8 mouse cellular contexts compared by ENCODE assay signal in genomic region chr10:58323028-58323991, GRCm38 (mm10). TPM values are rescaled to one million over a fixed set of nuclear protein-coding genes. Genes with fewer than 3 reads are reported as not detected.
DNase-seq lines count a peak whose midpoint lies in the region; ATAC-seq and TF ChIP-seq lines count a peak whose summit lies in the region.

TSS of gene Lims1 (plus strand) at chr10:58323466.

- H3K4me3 ChIP-seq in ES-Bruce4 (ENCODE audit: low read depth, low read length) = peak within 1 kb of the TSS; percentile 87
- peak within 1 kb of the TSS; percentile 82 for H3K4me3 ChIP-seq in forebrain, embryonic 13.5 days
- peak within 1 kb of the TSS; percentile 78 for H3K4me3 ChIP-seq in liver, postnatal 0 days (ENCODE audit: low read depth, low read length)
- peak within 1 kb of the TSS; percentile 86 for H3K4me3 ChIP-seq in neural tube, embryonic 14.5 days (ENCODE audit: low read depth, low read length)

- no peak for TF ChIP-seq EP300 in ES-Bruce4 (IDR thresholded peaks at IDR 0.05; ENCODE audit: insufficient read depth, low read depth, low read length)
- 0 out of 2 replicates have a peak, but pooled peaks have one; percentile 33 for TF ChIP-seq EP300 in liver, postnatal 0 days (IDR thresholded peaks at IDR 0.05; ENCODE audit: low read depth)

- no peaks in the 10 kb centered on the region for H3K36me3 ChIP-seq in ES-Bruce4 (ENCODE audit: control insufficient read depth, insufficient read depth, low read length, poor library complexity, severe bottlenecking)
- no peaks in the 10 kb centered on the region for H3K36me3 ChIP-seq in forebrain, embryonic 13.5 days (ENCODE audit: poor library complexity, severe bottlenecking)
- no peaks in the 10 kb centered on the region for H3K36me3 ChIP-seq in liver, postnatal 0 days (replicated peaks; ENCODE audit: insufficient read depth, low read length)
- H3K36me3 ChIP-seq in neural tube, embryonic 14.5 days (ENCODE audit: control insufficient read depth, insufficient read depth, low read length) = no peaks in the 10 kb centered on the region

- TF ChIP-seq POLR2A in ES-Bruce4 (IDR thresholded peaks at IDR 0.05; ENCODE audit: insufficient read depth, low read length) = peak; percentile 80

- TF ChIP-seq CTCF in ES-Bruce4 (IDR thresholded peaks at IDR 0.05; ENCODE audit: low read depth, low read length) = no peak
- no peak for TF ChIP-seq CTCF in liver, postnatal 0 days (IDR thresholded peaks at IDR 0.05; ENCODE audit: low read depth)

- under 1% methylated on average over 58 of the region's 86 CpGs for WGBS in forebrain, embryonic 13.5 days
- under 1% methylated on average over 86 of the region's 86 CpGs for WGBS in large intestine, adult 2 months
- WGBS in liver, postnatal 0 days (ENCODE audit: insufficient replicate concordance) = under 1% methylated on average over 72 of the region's 86 CpGs
- under 1% methylated on average over 82 of the region's 86 CpGs for WGBS in neural tube, embryonic 14.5 days

- peak; percentile 99 for DNase-seq in heart, postnatal 10 days
- DNase-seq in large intestine, adult 2 months (ENCODE audit: low read depth, low spot score) = peak; percentile 96
- peak; percentile 100 for DNase-seq in liver, postnatal 0 days
- DNase-seq in testis, postnatal 10 days (ENCODE audit: low spot score) = peak; percentile 100

- H3K27ac ChIP-seq in ES-Bruce4 (ENCODE audit: insufficient read depth, low read length) = peak within 1 kb of the TSS; percentile 93
- peak within 1 kb of the TSS; percentile 80 for H3K27ac ChIP-seq in forebrain, embryonic 13.5 days
- H3K27ac ChIP-seq in liver, postnatal 0 days (ENCODE audit: low read depth) = peak within 1 kb of the TSS; percentile 84
- peak within 1 kb of the TSS; percentile 55 for H3K27ac ChIP-seq in neural tube, embryonic 14.5 days (ENCODE audit: low read depth, low read length)

- no peaks in the 10 kb centered on the region for H3K9me3 ChIP-seq in ES-Bruce4 (replicated peaks; ENCODE audit: control insufficient read depth, insufficient read depth, low read length, poor library complexity, severe bottlenecking)
- no peaks in the 10 kb centered on the region for H3K9me3 ChIP-seq in forebrain, embryonic 13.5 days (replicated peaks)
- H3K9me3 ChIP-seq in liver, postnatal 0 days (ENCODE audit: low read length) = no peaks in the 10 kb centered on the region
- no peaks in the 10 kb centered on the region for H3K9me3 ChIP-seq in neural tube, embryonic 14.5 days (ENCODE audit: control insufficient read depth, low read length)

- peak within 1 kb of the TSS; percentile 64 for H3K4me2 ChIP-seq in forebrain, embryonic 13.5 days
- peak within 1 kb of the TSS; percentile 68 for H3K4me2 ChIP-seq in liver, postnatal 0 days (ENCODE audit: low read depth, low read length)
- H3K4me2 ChIP-seq in neural tube, embryonic 14.5 days (ENCODE audit: low read depth, low read length) = peak within 1 kb of the TSS; percentile 55

- H3K9ac ChIP-seq in ES-Bruce4 (ENCODE audit: low read depth, poor library complexity, severe bottlenecking) = peak within 1 kb of the TSS; percentile 80
- peak within 1 kb of the TSS; percentile 87 for H3K9ac ChIP-seq in forebrain, embryonic 13.5 days
- H3K9ac ChIP-seq in liver, postnatal 0 days (replicated peaks) = peak within 1 kb of the TSS; percentile 75
- H3K9ac ChIP-seq in neural tube, embryonic 14.5 days (replicated peaks; ENCODE audit: low read depth, low read length) = peak within 1 kb of the TSS; percentile 78

- peak; percentile 95 for ATAC-seq in cerebellum, adult (ENCODE audit: insufficient number of reproducible peaks, low FRiP score, low TSS enrichment)
- ATAC-seq in forebrain, embryonic 13.5 days = peak; percentile 97
- peak; percentile 93 for ATAC-seq in liver, postnatal 0 days
- peak; percentile 97 for ATAC-seq in neural tube, embryonic 14.5 days (ENCODE audit: low read depth)

- peaks cover 2% of the 10 kb centered on the region for H3K4me1 ChIP-seq in ES-Bruce4 (ENCODE audit: control insufficient read depth, insufficient read depth, low read length)
- H3K4me1 ChIP-seq in forebrain, embryonic 13.5 days = peaks cover 24% of the 10 kb centered on the region
- peaks cover 29% of the 10 kb centered on the region for H3K4me1 ChIP-seq in liver, postnatal 0 days (ENCODE audit: insufficient read depth)
- peaks cover 15% of the 10 kb centered on the region; the same call in 1 of the 2 replicates for H3K4me1 ChIP-seq in neural tube, embryonic 14.5 days (ENCODE audit: control insufficient read depth, insufficient read depth, low read length)

- intact Hi-C loops in heart, postnatal 10 days (cut with DNase I) = no loop called here

- no peaks in the 10 kb centered on the region for H3K27me3 ChIP-seq in ES-Bruce4 (ENCODE audit: control insufficient read depth, insufficient read depth, low read length, poor library complexity, severe bottlenecking)
- H3K27me3 ChIP-seq in forebrain, embryonic 13.5 days = no peaks in the 10 kb centered on the region
- no peaks in the 10 kb centered on the region for H3K27me3 ChIP-seq in liver, postnatal 0 days (ENCODE audit: insufficient read depth, low read length)
- no peaks in the 10 kb centered on the region for H3K27me3 ChIP-seq in neural tube, embryonic 14.5 days (ENCODE audit: control insufficient read depth, insufficient read depth, low read length)

RNA-seq across cellular contexts. Expression of gene Lims1, which starts in this region (rescaled TPM):
- 58.2 and 58.5 TPM in 2 replicates for polyA plus RNA-seq in ES-Bruce4 (2011; ENCODE audit: insufficient read depth, insufficient read length, low read depth, missing spikeins)
- polyA plus RNA-seq in forebrain, embryonic 13.5 days (2015; fragmentation: Nextera tagmentation; extraction: Ambion mirVana) = 82.4 and 83.0 TPM in 2 replicates
- total RNA-seq in heart, postnatal 10 days (2021) = 100 to 1,000 TPM; 211 to 240 TPM
- polyA plus RNA-seq in large intestine, adult 2 months (2012; rRNA removed) = 8.1 and 16.7 TPM in 2 replicates
- 60.6 and 64.4 TPM in 2 replicates for polyA plus RNA-seq in liver, postnatal 0 days (2015; fragmentation: Nextera tagmentation; extraction: Ambion mirVana)
- 48.3 and 61.6 TPM in 2 replicates for polyA plus RNA-seq in neural tube, embryonic 14.5 days (2014; fragmentation: Nextera tagmentation; extraction: Ambion mirVana)

Comparison
In these comparisons a context has a peak if more than half of its experiments do, and no peak if none do; other contexts are left out.
1. Peak in every context shown above with its lines: DNase-seq, ATAC-seq, H3K4me3 ChIP-seq and H3K27ac ChIP-seq.